Mouse (Mus musculus) kidney, embryonic 16.5 days (tissue): ENCODE results near the gene Plpp3. TPM values are rescaled to one million over a fixed set of nuclear protein-coding genes. Genes with fewer than 3 reads are reported as not detected.
A peak's percentile ranks its signal among the peaks of the same experiment; 100 is the strongest.

ENCODE experiments used
- ATAC-seq: fragments of 200-750 bp; cut with Nextera tagmentation; 2 replicates; pipeline ENCODE4 v1.8.0; 2017; ENCODE audit warnings: moderate TSS enrichment; ENCODE audit not compliant: low FRiP score, low TSS enrichment
- H3K27ac ChIP-seq: fragments of 300-500 bp; sonication (generic); 2 replicates; pipeline ENCODE4 v1.5.1; 2014; ENCODE audit warnings: low read length
- H3K27me3 ChIP-seq: fragments of 300-500 bp; sonication (generic); 2 replicates; pipeline ENCODE4 v1.6.1; 2014; ENCODE audit warnings: low read length, control low read depth, mixed read lengths; ENCODE audit not compliant: insufficient read depth
- H3K36me3 ChIP-seq: fragments of 300-500 bp; sonication (generic); 2 replicates; pipeline ENCODE4 v1.6.1; 2014; ENCODE audit warnings: low read length, control low read depth, mixed read lengths; ENCODE audit not compliant: insufficient read depth
- H3K4me1 ChIP-seq: fragments of 300-500 bp; sonication (generic); 2 replicates; pipeline ENCODE4 v1.6.1; 2014; ENCODE audit warnings: low read length, control low read depth, mixed read lengths; ENCODE audit not compliant: insufficient read depth
- H3K4me2 ChIP-seq: fragments of 300-500 bp; sonication (generic); replicated peaks from 2 replicates; pipeline ENCODE4 v1.6.1; 2014; ENCODE audit warnings: low read depth, low read length
- H3K4me3 ChIP-seq: fragments of 300-500 bp; sonication (generic); 2 replicates; pipeline ENCODE4 v1.5.1; 2014; ENCODE audit warnings: mild to moderate bottlenecking, low read length
- H3K9ac ChIP-seq: fragments of 300-500 bp; sonication (generic); replicated peaks from 2 replicates; pipeline ENCODE4 v1.6.1; 2014; ENCODE audit warnings: low read length
- H3K9me3 ChIP-seq: fragments of 300-500 bp; sonication (generic); 2 replicates; pipeline ENCODE4 v1.6.1; 2016; ENCODE audit warnings: low read length, control low read depth
- WGBS: fragments of 180-500 bp; shearing (Covaris S2); extraction: QIAGEN DNeasy Blood & Tissue Kit; methylation state at CpG from one replicate; pipeline ENCODE4 v1.1.7; 2014; 5-methylcytosine and 5-hydroxymethylcytosine counted together
- polyA plus RNA-seq: library from polyadenylated mRNA; unstranded; fragments of >200 nt; fragmentation: Nextera tagmentation; extraction: Ambion mirVana; gene quantifications from 2 replicates; pipeline ENCODE4 v1.2.1, GENCODE M21; 2015

Gene Plpp3
- polyA plus RNA-seq, 1 experiment from 2014 or later = 76.3 TPM

DNA sequence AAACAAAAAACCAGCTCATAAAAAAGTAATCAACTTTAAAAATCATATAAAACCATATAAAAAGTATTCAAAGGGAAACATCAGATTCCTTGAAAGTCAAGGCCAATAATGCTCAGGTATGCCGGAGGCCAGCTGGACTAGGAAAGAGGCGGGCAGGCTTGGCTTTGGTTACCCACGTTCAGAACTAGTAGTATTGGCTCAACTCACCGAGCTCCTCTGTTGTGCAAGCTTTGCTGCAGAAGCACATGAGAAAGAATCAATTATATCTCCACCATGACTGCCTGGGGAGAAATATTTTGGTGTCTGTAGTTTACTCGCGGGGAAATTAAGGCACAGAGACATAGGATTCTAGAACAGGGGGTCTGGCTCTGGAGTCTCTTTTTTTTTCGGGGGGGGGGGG, 866 bp upstream of the Plpp3 start:
- WGBS = 87% methylated on average over 6 of the region's 7 CpGs
- ATAC-seq = no peak
- no peak overlapping the region for H3K27ac ChIP-seq

DNA sequence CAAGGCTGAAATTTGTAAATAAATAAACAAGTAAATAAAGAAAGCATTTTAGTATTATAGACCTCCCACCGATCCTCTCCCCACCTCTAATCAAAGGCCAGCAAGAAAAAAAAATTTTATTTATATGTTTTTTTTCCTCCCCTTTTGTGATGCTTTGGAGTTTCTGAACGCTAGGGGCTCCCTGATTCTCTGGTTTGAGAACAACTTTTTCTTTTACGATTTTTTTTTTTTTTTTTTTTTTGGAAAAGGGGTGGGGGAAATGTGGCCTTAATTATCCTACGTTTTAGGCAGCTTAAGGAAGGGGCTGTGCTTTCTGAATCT, 232 bp upstream of the Plpp3 start:
- Histone ChIP-seq H3K9ac (no peak overlapping the region; the same call in 1 of the 2 replicates), H3K36me3 (peaks cover 6% of the 10 kb centered on the region), H3K4me2 (peak overlapping the region; percentile 77), H3K27me3 (no peaks in the 10 kb centered on the region), H3K9me3 (no peaks in the 10 kb centered on the region), H3K27ac (peak overlapping the region; percentile 98), H3K4me1 (peaks cover 19% of the 10 kb centered on the region), H3K4me3 (peak overlapping the region; percentile 92)
- ATAC-seq = no peak
- 0% methylated on average over 4 of the region's 4 CpGs for WGBS

More for the DNA sequence above, 866 bp upstream of the Plpp3 start:
- H3K9ac ChIP-seq = no peak overlapping the region
- no peaks in the 10 kb centered on the region for H3K27me3 ChIP-seq
- H3K4me1 ChIP-seq = peaks cover 18% of the 10 kb centered on the region
- 0 out of 2 replicates have a peak, but pooled peaks cover 2% of the 10 kb centered on the region for H3K36me3 ChIP-seq
- no peak overlapping the region for H3K4me3 ChIP-seq
- no peaks in the 10 kb centered on the region for H3K9me3 ChIP-seq
- H3K4me2 ChIP-seq = no peak overlapping the region

DNA sequence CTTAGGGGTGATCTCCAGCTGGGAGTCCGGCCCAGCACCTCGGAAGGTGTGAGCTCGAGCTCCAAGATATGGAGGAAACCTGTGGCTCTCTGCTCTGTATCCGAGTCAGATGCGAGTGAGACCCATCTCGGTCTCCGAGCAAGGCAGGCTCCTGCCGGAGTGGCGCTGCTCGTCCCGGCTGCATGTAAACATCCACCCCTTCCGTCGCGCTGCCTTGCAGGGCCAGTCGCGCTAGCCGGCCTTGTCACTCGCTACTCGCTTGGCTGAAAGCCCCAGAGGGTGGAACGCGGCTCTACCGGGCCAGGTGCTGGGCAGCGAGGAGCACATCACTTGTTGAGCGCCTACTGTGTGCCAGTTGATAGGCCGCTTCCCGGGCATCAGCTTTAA, 1.0 kb downstream of the Plpp3 start:
- WGBS = 0% methylated on average over 26 of the region's 26 CpGs

DNA sequence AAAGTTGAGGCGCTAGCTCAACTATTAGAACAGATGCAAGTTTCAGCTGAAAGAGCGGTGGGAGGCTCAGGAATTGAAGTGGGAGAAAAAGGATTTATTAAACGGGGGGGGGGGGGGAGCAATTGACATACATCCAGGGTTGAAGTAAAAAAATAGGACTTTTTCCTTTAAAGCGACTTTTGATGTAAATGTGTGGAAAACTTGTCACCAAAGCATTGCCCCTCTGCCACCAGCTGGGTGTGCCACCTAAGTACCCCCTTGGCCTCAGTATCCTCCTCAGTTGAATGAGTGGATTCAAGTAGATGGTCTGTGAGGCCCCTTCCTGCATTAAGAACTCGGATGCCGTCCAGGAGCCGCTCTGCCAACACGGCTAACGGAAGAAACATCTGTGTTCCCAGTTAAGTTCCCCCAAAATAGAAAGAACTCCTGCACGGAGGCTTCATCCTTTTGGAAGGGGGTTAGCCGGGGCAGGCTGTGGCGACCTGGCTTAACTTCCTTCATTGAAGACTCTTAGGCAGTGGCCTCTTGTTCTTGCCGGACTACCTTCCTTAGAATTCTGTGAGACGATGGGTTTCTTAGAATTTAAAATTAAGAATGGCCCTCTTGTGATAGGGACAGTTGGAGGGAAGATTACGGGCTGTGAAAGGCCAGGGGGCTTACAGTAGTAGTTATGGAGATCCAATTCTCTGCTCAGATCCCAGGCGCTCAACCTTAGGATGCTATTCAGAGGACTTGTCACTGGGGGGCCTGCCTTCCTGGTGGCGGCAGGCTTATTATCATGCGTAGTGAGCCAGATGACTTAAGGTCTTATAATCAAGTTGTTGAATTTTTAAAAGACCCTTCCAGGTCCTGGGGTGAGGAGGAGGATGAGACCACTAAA, 1.7 kb downstream of the Plpp3 start:
- no peak for ATAC-seq

More for the DNA sequence above, 1.0 kb downstream of the Plpp3 start:
- ATAC-seq = peak; percentile 64
- peaks cover 25% of the 10 kb centered on the region for H3K4me1 ChIP-seq
- H3K36me3 ChIP-seq = peaks cover 6% of the 10 kb centered on the region
- H3K27ac ChIP-seq = peak overlapping the region; percentile 98
- no peaks in the 10 kb centered on the region for H3K9me3 ChIP-seq
- peak overlapping the region; percentile 77 for H3K4me2 ChIP-seq
- no peaks in the 10 kb centered on the region for H3K27me3 ChIP-seq
- H3K4me3 ChIP-seq = peak overlapping the region; percentile 92
- peak overlapping the region; percentile 96 for H3K9ac ChIP-seq

DNA sequence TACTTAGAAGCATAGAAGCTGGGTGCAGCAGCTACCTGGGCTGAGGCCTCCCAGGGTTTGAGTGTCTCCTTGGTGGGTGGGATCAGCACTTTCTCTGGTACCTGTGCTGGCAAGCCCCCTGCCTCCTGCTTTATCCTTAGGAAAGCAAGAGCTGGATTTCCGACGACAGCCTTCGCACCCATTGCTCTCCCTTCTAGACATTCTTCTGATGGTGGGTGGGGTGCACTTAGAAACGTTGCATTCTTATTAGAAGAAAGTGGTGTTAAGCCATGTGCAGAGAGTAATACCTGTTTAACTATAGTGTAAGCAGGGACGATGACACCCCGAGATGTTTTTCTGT, 2.4 kb downstream of the Plpp3 start:
- peak overlapping the region; percentile 92 for H3K4me3 ChIP-seq
- no peaks in the 10 kb centered on the region for H3K9me3 ChIP-seq
- WGBS = 16% methylated on average over 6 of the region's 6 CpGs
- no peak overlapping the region for H3K27ac ChIP-seq
- peak overlapping the region; percentile 96 for H3K9ac ChIP-seq
- H3K4me1 ChIP-seq = peaks cover 18% of the 10 kb centered on the region
- peaks cover 6% of the 10 kb centered on the region for H3K36me3 ChIP-seq
- peak overlapping the region; percentile 77 for H3K4me2 ChIP-seq
- ATAC-seq = no peak
- H3K27me3 ChIP-seq = no peaks in the 10 kb centered on the region

More for the DNA sequence above, 1.7 kb downstream of the Plpp3 start:
- Histone ChIP-seq H3K4me3 (peak overlapping the region; percentile 92), H3K27me3 (no peaks in the 10 kb centered on the region), H3K4me1 (peaks cover 21% of the 10 kb centered on the region), H3K27ac (peak overlapping the region; percentile 98), H3K9ac (peak overlapping the region; percentile 96), H3K9me3 (no peaks in the 10 kb centered on the region), H3K4me2 (peak overlapping the region; percentile 77), H3K36me3 (peaks cover 6% of the 10 kb centered on the region)
- WGBS = 1% methylated on average over 18 of the region's 18 CpGs

DNA sequence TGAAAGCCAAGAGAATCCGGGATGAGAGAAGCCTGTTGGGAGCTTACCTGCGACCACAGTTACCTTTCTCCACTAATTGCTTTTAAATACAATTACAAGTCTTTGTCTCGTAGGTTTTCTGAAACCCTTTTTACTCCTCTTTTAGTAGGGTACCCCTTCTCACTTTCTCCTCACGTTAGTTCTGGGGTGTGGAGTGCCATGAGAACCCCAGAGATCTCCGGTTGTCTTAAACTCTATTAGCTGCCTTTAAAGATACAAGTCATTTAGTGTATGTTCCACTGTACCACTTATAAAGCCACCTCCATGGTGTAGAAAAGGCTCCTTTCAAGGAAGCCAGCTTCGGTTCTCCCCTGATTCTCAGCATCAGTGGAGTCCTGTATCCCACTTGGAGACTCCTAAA, 3.3 kb downstream of the Plpp3 start:
- peaks cover 6% of the 10 kb centered on the region for H3K36me3 ChIP-seq
- no peak for ATAC-seq
- H3K9me3 ChIP-seq = no peaks in the 10 kb centered on the region
- H3K4me2 ChIP-seq = peak overlapping the region; percentile 38
- H3K27me3 ChIP-seq = no peaks in the 10 kb centered on the region
- no peak overlapping the region for H3K9ac ChIP-seq
- peaks cover 18% of the 10 kb centered on the region for H3K4me1 ChIP-seq
- peak overlapping the region; percentile 12; the same call in 1 of the 2 replicates for H3K4me3 ChIP-seq
- 86% methylated on average over 6 of the region's 6 CpGs for WGBS
- no peak overlapping the region for H3K27ac ChIP-seq

DNA sequence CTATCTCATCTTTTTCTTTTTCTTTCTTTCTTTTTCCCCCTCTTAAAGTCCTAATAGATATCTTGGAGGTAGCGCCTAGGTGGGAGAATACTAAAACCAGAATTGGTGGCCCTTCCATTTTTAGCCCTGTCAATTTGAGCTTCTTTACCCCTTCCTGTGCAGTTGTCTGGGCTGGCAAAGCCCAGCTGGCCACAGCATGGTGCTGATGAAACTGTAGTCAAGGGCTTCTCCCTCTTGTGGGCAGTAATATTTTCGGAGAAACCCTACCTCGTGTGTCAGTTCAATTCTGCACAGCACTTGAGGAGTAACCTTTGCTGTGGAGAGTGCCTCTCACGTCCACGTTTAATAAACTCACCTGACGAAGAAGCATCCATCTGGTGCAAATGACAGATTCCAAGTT, 4.9 kb downstream of the Plpp3 start:
- H3K4me1 ChIP-seq = peaks cover 18% of the 10 kb centered on the region
- no peaks in the 10 kb centered on the region for H3K9me3 ChIP-seq
- no peak overlapping the region for H3K27ac ChIP-seq
- no peak overlapping the region for H3K9ac ChIP-seq
- 63% methylated on average over 6 of the region's 6 CpGs for WGBS
- H3K4me3 ChIP-seq = no peak overlapping the region
- peaks cover 6% of the 10 kb centered on the region for H3K36me3 ChIP-seq
- no peaks in the 10 kb centered on the region for H3K27me3 ChIP-seq
- no peak overlapping the region for H3K4me2 ChIP-seq
- no peak for ATAC-seq

DNA sequence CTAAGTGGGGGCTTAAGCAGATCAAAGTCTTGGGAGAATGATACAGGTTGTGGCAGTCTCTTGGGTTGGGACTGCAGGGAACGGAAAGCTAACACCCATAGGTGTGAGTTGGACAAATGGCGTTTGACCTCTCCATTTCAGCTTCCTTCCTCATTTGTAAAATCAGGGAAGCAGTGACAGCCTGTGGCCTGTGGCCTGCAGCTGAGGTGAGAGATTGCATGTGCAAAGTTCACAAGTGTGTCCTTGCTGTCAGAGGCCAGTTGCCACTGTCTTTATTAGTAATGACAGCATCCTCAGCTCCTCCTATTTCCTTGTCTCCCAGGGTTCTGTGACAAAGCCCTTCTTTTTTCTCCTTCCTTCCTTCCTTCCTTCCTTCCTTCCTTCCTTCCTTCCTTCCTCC, 5.5 kb downstream of the Plpp3 start:
- Histone ChIP-seq H3K36me3 (peaks cover 6% of the 10 kb centered on the region), H3K4me1 (peaks cover 19% of the 10 kb centered on the region)
- WGBS = 70% methylated on average over 2 of the region's 2 CpGs

DNA sequence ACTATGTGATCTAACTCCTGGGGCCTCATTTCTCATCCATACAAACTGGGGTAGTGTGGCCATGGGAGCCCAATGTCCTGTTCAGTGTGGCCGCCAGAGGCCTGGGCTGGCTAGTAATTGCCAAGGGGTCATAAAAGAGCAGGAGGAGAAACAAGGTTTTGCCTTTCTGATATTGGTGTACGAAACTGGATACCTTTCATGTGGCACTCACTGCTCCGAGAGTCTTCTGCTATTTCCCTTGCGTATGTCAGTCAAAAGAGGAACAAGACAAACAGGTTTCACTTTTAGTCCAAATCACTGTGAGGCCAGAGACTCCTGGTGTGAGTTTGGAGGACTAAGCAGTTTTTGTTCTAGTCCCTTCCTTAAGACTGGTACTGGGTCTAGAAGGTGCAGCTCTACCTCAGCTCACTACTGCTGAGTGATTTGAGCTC, 6.8 kb downstream of the Plpp3 start:
- H3K27ac ChIP-seq = no peak overlapping the region
- no peak overlapping the region for H3K9ac ChIP-seq
- no peaks in the 10 kb centered on the region for H3K27me3 ChIP-seq
- no peak overlapping the region for H3K4me2 ChIP-seq
- WGBS = 58% methylated on average over 4 of the region's 4 CpGs
- peaks cover 26% of the 10 kb centered on the region for H3K4me1 ChIP-seq
- H3K4me3 ChIP-seq = no peak overlapping the region
- no peaks in the 10 kb centered on the region for H3K9me3 ChIP-seq
- no peak for ATAC-seq
- H3K36me3 ChIP-seq = peaks cover 6% of the 10 kb centered on the region

More for the DNA sequence above, 5.5 kb downstream of the Plpp3 start:
- Histone ChIP-seq H3K4me2 (no peak overlapping the region), H3K27me3 (no peaks in the 10 kb centered on the region), H3K9me3 (no peaks in the 10 kb centered on the region), H3K4me3 (no peak overlapping the region), H3K9ac (no peak overlapping the region), H3K27ac (no peak overlapping the region)
- ATAC-seq = no peak

DNA sequence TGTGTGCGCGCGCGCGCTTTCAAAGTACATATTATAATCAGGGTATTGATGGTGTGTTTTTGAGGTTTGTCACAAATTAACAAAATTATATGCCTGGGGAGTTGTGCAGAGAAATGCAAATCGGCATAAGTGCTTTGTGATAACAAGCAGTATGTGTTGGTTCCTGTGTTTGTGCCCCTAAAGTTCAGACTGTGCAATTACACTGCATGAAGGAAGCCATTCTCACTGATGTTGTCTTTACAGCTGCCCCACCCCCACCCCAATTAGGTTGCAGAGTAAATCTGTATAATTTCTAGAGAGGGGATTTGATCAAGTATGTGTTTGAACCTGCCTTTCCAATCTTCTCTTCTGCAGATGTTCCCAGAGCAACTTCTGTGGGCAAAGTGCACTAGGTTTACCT, 7.8 kb downstream of the Plpp3 start:
- no peaks in the 10 kb centered on the region for H3K9me3 ChIP-seq
- no peak for ATAC-seq
- H3K27me3 ChIP-seq = no peaks in the 10 kb centered on the region
- H3K36me3 ChIP-seq = peaks cover 6% of the 10 kb centered on the region
- no peak overlapping the region for H3K9ac ChIP-seq
- no peak overlapping the region for H3K27ac ChIP-seq
- WGBS = 92% methylated on average over 6 of the region's 6 CpGs
- H3K4me2 ChIP-seq = no peak overlapping the region
- no peak overlapping the region for H3K4me3 ChIP-seq
- H3K4me1 ChIP-seq = peaks cover 28% of the 10 kb centered on the region
